Mouse (Mus musculus): ENCODE measurements around the gene Kcnq1. TPM values are rescaled to one million over a fixed set of nuclear protein-coding genes. Genes with fewer than 3 reads are reported as not detected.

Gene Kcnq1
- polyA plus RNA-seq, 1 experiment, result 0.79 TPM

GRCm38 (mm10) chr7:143165687-143166265, 59.6 kb downstream of the Kcnq1 start:
- H3K4me1 ChIP-seq (ENCODE audit: control insufficient read depth, insufficient read depth, low read length), result no peaks in the 10 kb centered on the region
- no peak overlapping the region for H3K27ac ChIP-seq (ENCODE audit: insufficient read depth, low read length)
- no peak for TF ChIP-seq POLR2A (IDR thresholded peaks at IDR 0.05; ENCODE audit: extremely low read depth, insufficient read depth, low read length)
- no peak overlapping the region for H3K4me3 ChIP-seq (ENCODE audit: insufficient read depth, low read length)

GRCm38 (mm10) chr7:143167275-143167674, 61.1 kb downstream of the Kcnq1 start:
- Histone ChIP-seq H3K4me3 (ENCODE audit: insufficient read depth, low read length) (no peak overlapping the region), H3K4me1 (ENCODE audit: control insufficient read depth, insufficient read depth, low read length) (no peaks in the 10 kb centered on the region), H3K27ac (ENCODE audit: insufficient read depth, low read length) (no peak overlapping the region)
- TF ChIP-seq CTCF (IDR thresholded peaks at IDR 0.05; ENCODE audit: extremely low read depth, insufficient read depth, low read length) (no peak), POLR2A (IDR thresholded peaks at IDR 0.05; ENCODE audit: extremely low read depth, insufficient read depth, low read length) (no peak)

- Histone ChIP-seq H3K4me3 (ENCODE audit: insufficient read depth, low read length) (no peak overlapping the region), H3K27ac (ENCODE audit: insufficient read depth, low read length) (no peak overlapping the region), H3K4me1 (ENCODE audit: control insufficient read depth, insufficient read depth, low read length) (no peaks in the 10 kb centered on the region)
- TF ChIP-seq POLR2A (IDR thresholded peaks at IDR 0.05; ENCODE audit: extremely low read depth, insufficient read depth, low read length) (no peak), CTCF (IDR thresholded peaks at IDR 0.05; ENCODE audit: extremely low read depth, insufficient read depth, low read length) (no peak)
Measured at GRCm38 (mm10) chr7:143169371-143169770, 63.2 kb downstream of the Kcnq1 start.

GRCm38 (mm10) chr7:143172914-143173547, 66.9 kb downstream of the Kcnq1 start:
- TF ChIP-seq POLR2A (IDR thresholded peaks at IDR 0.05; ENCODE audit: extremely low read depth, insufficient read depth, low read length) (no peak), CTCF (IDR thresholded peaks at IDR 0.05; ENCODE audit: extremely low read depth, insufficient read depth, low read length) (no peak)
- no peaks in the 10 kb centered on the region for H3K4me1 ChIP-seq (ENCODE audit: control insufficient read depth, insufficient read depth, low read length)
- no peak overlapping the region for H3K27ac ChIP-seq (ENCODE audit: insufficient read depth, low read length)
- H3K4me3 ChIP-seq (ENCODE audit: insufficient read depth, low read length), result no peak overlapping the region

- Histone ChIP-seq H3K4me3 (ENCODE audit: insufficient read depth, low read length) (no peak overlapping the region), H3K4me1 (ENCODE audit: control insufficient read depth, insufficient read depth, low read length) (no peaks in the 10 kb centered on the region), H3K27ac (ENCODE audit: insufficient read depth, low read length) (no peak overlapping the region)
- TF ChIP-seq CTCF (IDR thresholded peaks at IDR 0.05; ENCODE audit: extremely low read depth, insufficient read depth, low read length) (no peak), POLR2A (IDR thresholded peaks at IDR 0.05; ENCODE audit: extremely low read depth, insufficient read depth, low read length) (no peak)
Measured at GRCm38 (mm10) chr7:143174633-143175032, 68.5 kb downstream of the Kcnq1 start.

GRCm38 (mm10) chr7:143178831-143179230, 72.7 kb downstream of the Kcnq1 start:
- no peak overlapping the region for H3K4me3 ChIP-seq (ENCODE audit: insufficient read depth, low read length)
- H3K4me1 ChIP-seq (ENCODE audit: control insufficient read depth, insufficient read depth, low read length), result no peaks in the 10 kb centered on the region
- TF ChIP-seq CTCF (IDR thresholded peaks at IDR 0.05; ENCODE audit: extremely low read depth, insufficient read depth, low read length) (no peak), POLR2A (IDR thresholded peaks at IDR 0.05; ENCODE audit: extremely low read depth, insufficient read depth, low read length) (no peak)
- no peak overlapping the region for H3K27ac ChIP-seq (ENCODE audit: insufficient read depth, low read length)

- H3K27ac ChIP-seq (ENCODE audit: insufficient read depth, low read length), result no peak overlapping the region
- TF ChIP-seq CTCF (IDR thresholded peaks at IDR 0.05; ENCODE audit: extremely low read depth, insufficient read depth, low read length), result no peak
- TF ChIP-seq POLR2A (IDR thresholded peaks at IDR 0.05; ENCODE audit: extremely low read depth, insufficient read depth, low read length), result no peak
Measured at GRCm38 (mm10) chr7:143180761-143181160, 74.6 kb downstream of the Kcnq1 start.

GRCm38 (mm10) chr7:143181311-143181710, 75.1 kb downstream of the Kcnq1 start:
- H3K4me1 ChIP-seq (ENCODE audit: control insufficient read depth, insufficient read depth, low read length), result no peaks in the 10 kb centered on the region
- H3K27ac ChIP-seq (ENCODE audit: insufficient read depth, low read length), result no peak overlapping the region
- TF ChIP-seq CTCF (IDR thresholded peaks at IDR 0.05; ENCODE audit: extremely low read depth, insufficient read depth, low read length) (no peak), POLR2A (IDR thresholded peaks at IDR 0.05; ENCODE audit: extremely low read depth, insufficient read depth, low read length) (no peak)
- H3K4me3 ChIP-seq (ENCODE audit: insufficient read depth, low read length), result no peak overlapping the region

More at GRCm38 (mm10) chr7:143180761-143181160, 74.6 kb downstream of the Kcnq1 start:
- no peak overlapping the region for H3K4me3 ChIP-seq (ENCODE audit: insufficient read depth, low read length)
- no peaks in the 10 kb centered on the region for H3K4me1 ChIP-seq (ENCODE audit: control insufficient read depth, insufficient read depth, low read length)

GRCm38 (mm10) chr7:143185506-143185905, 79.3 kb downstream of the Kcnq1 start:
- TF ChIP-seq POLR2A (IDR thresholded peaks at IDR 0.05; ENCODE audit: extremely low read depth, insufficient read depth, low read length) (no peak), CTCF (IDR thresholded peaks at IDR 0.05; ENCODE audit: extremely low read depth, insufficient read depth, low read length) (no peak)
- Histone ChIP-seq H3K4me3 (ENCODE audit: insufficient read depth, low read length) (no peak overlapping the region), H3K4me1 (ENCODE audit: control insufficient read depth, insufficient read depth, low read length) (no peaks in the 10 kb centered on the region), H3K27ac (ENCODE audit: insufficient read depth, low read length) (no peak overlapping the region)

GRCm38 (mm10) chr7:143186378-143186777, 80.2 kb downstream of the Kcnq1 start:
- H3K4me1 ChIP-seq (ENCODE audit: control insufficient read depth, insufficient read depth, low read length), result no peaks in the 10 kb centered on the region

More at GRCm38 (mm10) chr7:143186378-143186777, 80.2 kb downstream of the Kcnq1 start:
- no peak overlapping the region for H3K27ac ChIP-seq (ENCODE audit: insufficient read depth, low read length)
- TF ChIP-seq CTCF (IDR thresholded peaks at IDR 0.05; ENCODE audit: extremely low read depth, insufficient read depth, low read length), result no peak
- no peak for TF ChIP-seq POLR2A (IDR thresholded peaks at IDR 0.05; ENCODE audit: extremely low read depth, insufficient read depth, low read length)
- no peak overlapping the region for H3K4me3 ChIP-seq (ENCODE audit: insufficient read depth, low read length)
